Mouse (Mus musculus) thymus, adult 2 months (tissue): ENCODE data around the gene Fam83d. TPM values are rescaled to one million over a fixed set of nuclear protein-coding genes. Genes with fewer than 3 reads are reported as not detected.

ENCODE experiments used
- DNase-seq: peaks from one replicate; pipeline ENCODE4 v3.0.0; 2021
- H3K27ac ChIP-seq: fragments of 200-500 bp; 2 replicates; pipeline ENCODE4 v1.5.1; 2012; ENCODE audit warnings: low read length, control low read depth; ENCODE audit not compliant: control insufficient read depth, insufficient read depth
- H3K27me3 ChIP-seq: fragments of 200-500 bp; 2 replicates; pipeline ENCODE4 v1.6.1; 2012; ENCODE audit warnings: mild to moderate bottlenecking, low read length, moderate library complexity, mixed read lengths; ENCODE audit not compliant: control insufficient read depth, insufficient read depth
- H3K36me3 ChIP-seq: fragments of 200-500 bp; 2 replicates; pipeline ENCODE4 v1.6.1; 2012; ENCODE audit warnings: mild to moderate bottlenecking, low read length, moderate library complexity; ENCODE audit not compliant: control insufficient read depth, insufficient read depth
- H3K4me1 ChIP-seq: fragments of 200-500 bp; replicated peaks from 2 replicates; pipeline ENCODE4 v1.6.1; 2012; ENCODE audit warnings: low read length; ENCODE audit not compliant: control insufficient read depth, insufficient read depth
- H3K4me3 ChIP-seq: fragments of 200-500 bp; 2 replicates; pipeline ENCODE4 v1.5.1; 2012; ENCODE audit warnings: mild to moderate bottlenecking, low read length, control low read depth, moderate library complexity; ENCODE audit not compliant: control insufficient read depth, insufficient read depth
- CTCF ChIP-seq: fragments of 200-500 bp; IDR thresholded peaks from 2 replicates; pipeline ENCODE4 v1.5.1; 2012; ENCODE audit warnings: mild to moderate bottlenecking, control low read depth, low read length, moderate library complexity, borderline replicate concordance; ENCODE audit not compliant: control insufficient read depth, poor library complexity, insufficient read depth; ENCODE audit errors: extremely low read depth
- POLR2A ChIP-seq: fragments of 200-500 bp; IDR thresholded peaks from 2 replicates; pipeline ENCODE4 v1.6.1; 2012; ENCODE audit warnings: mild to moderate bottlenecking, low read length, control low read depth, moderate library complexity; ENCODE audit not compliant: control insufficient read depth, poor library complexity, insufficient read depth; ENCODE audit errors: extremely low read depth
- WGBS: fragments of 180-500 bp; shearing (Covaris S2); methylation state at CpG from one replicate; pipeline ENCODE4 v1.1.7; 2018; 5-methylcytosine and 5-hydroxymethylcytosine counted together
- polyA plus RNA-seq: library from polyadenylated mRNA; depleted of rRNA; stranded (reverse); fragments of >200 nt; gene quantifications from 2 replicates; pipeline ENCODE4 v1.2.3, GENCODE M21; 2012; rRNA removed

Fam83d gene
- polyA plus RNA-seq, 1 experiment: 26.2 TPM

GRCm38 (mm10) chr2:158817708-158818107, 49.8 kb downstream of the Fam83d start:
- H3K36me3 ChIP-seq: no peaks in the 10 kb centered on the region; the same call in 1 of the 2 replicates
- WGBS: 96% methylated on average over 8 of the region's 8 CpGs

GRCm38 (mm10) chr2:158828124-158828523, 60.2 kb downstream of the Fam83d start:
- Histone ChIP-seq H3K4me3 (no peak overlapping the region), H3K36me3 (no peaks in the 10 kb centered on the region), H3K27ac (no peak overlapping the region), H3K4me1 (no peaks in the 10 kb centered on the region), H3K27me3 (no peaks in the 10 kb centered on the region)
- TF ChIP-seq CTCF (no peak), POLR2A (no peak)
- DNase-seq: no peak
- 93% methylated on average over 2 of the region's 2 CpGs for WGBS

More at GRCm38 (mm10) chr2:158817708-158818107, 49.8 kb downstream of the Fam83d start:
- Histone ChIP-seq H3K4me3 (no peak overlapping the region), H3K27ac (no peak overlapping the region), H3K27me3 (no peaks in the 10 kb centered on the region), H3K4me1 (no peaks in the 10 kb centered on the region)
- no peak for TF ChIP-seq POLR2A
- TF ChIP-seq CTCF: no peak
- DNase-seq: no peak

GRCm38 (mm10) chr2:158829746-158830145, 61.9 kb downstream of the Fam83d start:
- no peak overlapping the region for H3K4me3 ChIP-seq
- no peak for DNase-seq
- TF ChIP-seq POLR2A: no peak
- TF ChIP-seq CTCF: no peak
- 93% methylated on average over 6 of the region's 6 CpGs for WGBS
- no peaks in the 10 kb centered on the region for H3K4me1 ChIP-seq
- no peaks in the 10 kb centered on the region; the same call in 1 of the 2 replicates for H3K36me3 ChIP-seq
- no peaks in the 10 kb centered on the region for H3K27me3 ChIP-seq
- no peak overlapping the region for H3K27ac ChIP-seq

GRCm38 (mm10) chr2:158833221-158833620, 65.3 kb downstream of the Fam83d start:
- WGBS: 95% methylated on average over 5 of the region's 5 CpGs
- H3K27me3 ChIP-seq: no peaks in the 10 kb centered on the region
- TF ChIP-seq POLR2A (no peak), CTCF (no peak)
- peaks cover 3% of the 10 kb centered on the region; the same call in 1 of the 2 replicates for H3K36me3 ChIP-seq
- H3K4me1 ChIP-seq: no peaks in the 10 kb centered on the region
- no peak for DNase-seq
- no peak overlapping the region for H3K27ac ChIP-seq
- no peak overlapping the region for H3K4me3 ChIP-seq

- TF ChIP-seq CTCF (no peak), POLR2A (no peak)
- Histone ChIP-seq H3K36me3 (peaks cover 3% of the 10 kb centered on the region; the same call in 1 of the 2 replicates), H3K27ac (no peak overlapping the region), H3K27me3 (no peaks in the 10 kb centered on the region), H3K4me1 (no peaks in the 10 kb centered on the region), H3K4me3 (no peak overlapping the region)
- WGBS: 92% methylated on average over 2 of the region's 2 CpGs
- DNase-seq: no peak
Observed at GRCm38 (mm10) chr2:158833645-158834044, 65.8 kb downstream of the Fam83d start.

Other genes starting within 250 kb of the Fam83d start
- gene Slc32a1, start 157.3 kb upstream of the Fam83d start, polyA plus RNA-seq: 0.11 and 0.13 TPM in 2 replicates
- gene Actr5, start 143.2 kb upstream of the Fam83d start, polyA plus RNA-seq: 24.8 and 26.2 TPM in 2 replicates
- 55.8 and 61.4 TPM in 2 replicates for gene Ppp1r16b, start 102.7 kb upstream of the Fam83d start, polyA plus RNA-seq
- gene Dhx35, start 26.7 kb downstream of the Fam83d start, polyA plus RNA-seq: 29.9 and 30.2 TPM in 2 replicates